Mouse (Mus musculus) gastrocnemius, adult 8-10 months (tissue): Measurements from ENCODE around the gene Capn13. TPM values are rescaled to one million over a fixed set of nuclear protein-coding genes. Genes with fewer than 3 reads are reported as not detected.

Experiments used
- DNase-seq, 2 experiments: peaks; one replicate each; pipeline ENCODE4 v3.0.0; 2022; ENCODE audit warnings: low spot score in 2 of 2
- total RNA-seq, 4 experiments: library from RNA; stranded (reverse); gene quantifications; 2 replicates each; pipeline ENCODE4 v1.2.4; 2022

The Capn13 gene
- not detected for total RNA-seq

DNA sequence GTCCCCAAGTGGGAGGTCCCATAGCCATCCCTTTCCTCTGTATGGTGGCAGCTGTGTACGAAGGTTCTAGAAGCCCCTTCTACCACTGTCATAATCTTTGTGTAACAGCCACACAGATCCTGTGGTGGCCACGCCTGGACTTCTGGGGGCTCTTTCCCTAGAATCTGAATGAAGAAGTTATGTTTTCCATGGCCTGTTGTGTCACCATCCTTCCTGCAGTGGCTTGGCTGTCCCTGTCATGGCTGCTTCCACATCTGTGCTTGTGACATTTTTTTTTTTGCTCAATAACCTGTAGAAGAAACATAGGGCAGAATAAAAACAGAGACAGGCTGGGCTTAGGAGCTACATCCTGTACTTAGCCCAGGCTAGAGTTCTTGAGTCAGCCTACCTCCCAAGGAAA is at the start of gene Capn13:
TSS of gene Capn13 (minus strand) at position 5 of the 400 bp plus-strand sequence.
- DNase-seq = no peak

DNA sequence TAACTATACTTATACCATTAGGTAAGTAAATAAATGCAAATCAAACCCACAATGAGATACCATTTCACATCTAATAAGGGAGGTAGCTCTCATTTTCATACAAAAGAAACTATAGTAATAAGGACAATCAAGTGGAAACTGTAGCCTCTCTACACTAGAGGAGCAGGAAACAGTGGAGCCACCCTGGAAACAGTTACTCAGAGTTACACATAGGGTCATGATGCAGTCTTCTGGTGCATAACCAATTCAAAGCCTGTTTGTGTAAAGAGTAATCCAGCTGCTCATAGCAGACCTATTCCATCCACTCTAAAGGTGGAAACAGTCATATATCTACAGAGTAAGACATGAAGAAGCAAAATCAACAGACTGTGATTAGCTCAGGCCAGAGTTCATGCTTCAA is 48.4 kb upstream of the Capn13 start:
- no peak for DNase-seq

DNA sequence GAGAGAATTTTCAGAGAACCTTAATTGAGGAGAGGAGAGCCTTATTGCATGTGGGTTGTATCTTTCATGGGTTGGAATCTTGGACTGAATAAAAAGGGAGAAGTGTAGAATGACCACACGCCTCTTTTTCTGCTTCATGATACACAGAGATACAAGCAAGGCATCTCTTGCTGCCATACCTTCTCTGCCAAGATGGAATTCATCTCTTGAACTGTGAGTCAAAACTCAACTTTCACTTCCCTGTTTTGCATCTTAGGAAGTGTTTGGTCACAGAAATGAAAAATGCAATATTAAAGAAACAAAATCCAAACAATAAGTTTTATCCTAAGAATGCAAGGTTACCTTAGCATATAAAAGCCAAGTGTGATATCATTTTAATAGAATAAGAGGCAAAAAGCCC is 40.1 kb upstream of the Capn13 start:
- DNase-seq = no peak

DNA sequence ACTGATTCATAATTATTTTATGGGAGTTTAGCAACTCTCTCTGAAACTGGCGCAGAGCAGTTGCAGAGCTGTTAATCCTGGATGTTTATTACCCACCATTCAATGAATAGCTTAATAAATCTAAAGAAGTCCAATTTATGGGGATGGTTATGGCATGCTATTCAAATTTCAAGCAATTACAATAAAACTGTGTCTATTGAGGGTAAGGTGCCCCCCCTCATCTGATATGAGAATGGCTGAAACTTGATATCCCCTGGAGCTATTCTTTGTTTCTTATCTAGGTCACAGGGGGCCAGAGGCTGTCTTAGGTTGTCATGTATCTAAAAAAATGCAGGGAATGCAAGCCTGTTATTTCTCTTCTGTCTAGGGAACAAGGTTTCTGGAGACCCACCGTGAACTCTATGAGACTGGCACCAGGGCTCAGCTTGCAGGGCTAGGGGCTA is 31.9 kb upstream of the Capn13 start:
- no peak for DNase-seq

DNA sequence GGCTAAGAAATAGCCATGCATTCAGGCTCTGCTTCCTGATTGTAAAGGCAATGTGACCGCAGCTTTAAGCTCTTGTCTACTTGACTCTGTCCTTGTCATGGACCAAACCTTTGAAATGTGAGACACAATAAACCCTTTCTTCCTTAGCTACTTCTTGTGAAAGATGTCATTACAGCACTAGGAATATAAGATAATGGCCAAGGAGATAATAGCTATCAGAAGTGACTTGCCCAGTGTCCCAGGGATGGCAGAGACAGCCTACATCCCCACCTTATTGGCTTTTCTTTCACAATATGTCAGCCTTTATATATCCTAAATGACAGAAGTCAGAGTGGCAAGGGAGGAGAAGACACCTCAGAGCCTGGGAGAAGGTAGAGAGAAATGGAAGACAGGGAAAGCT is 31.4 kb upstream of the Capn13 start:
- no peak for DNase-seq

DNA sequence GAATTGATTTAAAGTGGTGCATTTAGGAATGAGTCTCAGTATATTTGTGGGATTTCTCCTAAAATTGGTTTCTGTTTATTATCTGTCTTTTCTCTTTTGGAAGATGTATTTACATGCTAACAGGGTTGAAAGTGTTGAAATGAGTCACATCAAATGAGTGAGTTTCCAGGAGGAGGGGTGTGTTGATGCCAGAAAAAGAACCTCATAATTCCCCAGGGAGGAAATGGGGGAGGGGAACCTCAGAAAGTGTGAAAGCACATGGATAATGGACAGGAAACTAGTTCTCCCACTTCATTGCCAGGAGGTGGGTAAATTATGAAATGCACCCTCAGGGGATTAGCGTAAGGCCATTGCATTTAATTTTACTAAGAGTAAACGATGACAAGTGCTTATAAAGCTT is 16.7 kb upstream of the Capn13 start:
- no peak for DNase-seq

DNA sequence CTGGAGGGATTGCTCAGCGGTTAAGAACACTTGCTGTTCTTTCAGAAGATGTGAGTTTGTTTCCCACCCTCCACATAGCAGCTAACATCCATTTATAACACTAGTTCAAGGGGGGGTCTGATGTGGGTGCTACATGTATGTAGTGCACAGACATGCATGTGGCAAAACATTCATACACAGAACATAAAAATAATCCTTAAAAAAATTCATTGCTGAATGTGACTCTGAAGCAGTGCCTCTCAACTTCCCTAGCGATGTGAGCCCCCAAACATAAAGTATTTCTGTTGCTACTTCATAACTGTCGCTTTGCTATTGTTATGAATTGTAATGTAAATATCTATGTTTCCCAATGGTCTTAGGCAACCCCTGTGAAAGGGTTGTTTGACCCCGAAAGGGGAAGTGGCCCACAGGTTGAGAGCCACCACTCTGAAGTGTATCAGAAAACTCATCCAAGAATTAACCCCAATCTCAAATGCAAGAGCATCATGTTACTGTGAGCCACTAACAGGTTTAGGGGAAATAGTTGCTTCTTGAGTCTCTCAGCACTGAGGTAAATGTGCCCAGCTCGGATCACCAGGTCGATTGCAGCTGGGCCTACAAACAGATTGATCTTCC is 15.6 kb upstream of the Capn13 start:
- DNase-seq = no peak

DNA sequence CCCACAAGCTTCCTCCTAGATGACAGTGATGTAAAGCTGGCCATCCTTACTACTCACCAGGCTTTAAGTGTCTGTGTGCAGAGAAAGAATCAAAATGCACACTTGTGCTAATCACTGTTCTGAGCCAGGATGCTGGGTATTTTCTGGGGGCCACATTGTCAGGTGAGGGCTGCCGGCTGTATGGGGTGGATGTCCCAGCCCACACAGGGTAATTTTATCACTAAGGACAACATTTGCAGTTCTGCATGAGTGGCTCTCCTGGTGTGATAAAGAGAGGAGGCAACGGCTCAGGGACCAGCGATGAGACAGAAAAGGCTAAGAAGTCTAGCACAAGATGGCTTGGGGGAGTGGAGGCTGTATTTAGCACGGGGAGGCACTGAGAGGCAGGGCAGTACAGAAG is 11.2 kb upstream of the Capn13 start:
- DNase-seq = no peak

DNA sequence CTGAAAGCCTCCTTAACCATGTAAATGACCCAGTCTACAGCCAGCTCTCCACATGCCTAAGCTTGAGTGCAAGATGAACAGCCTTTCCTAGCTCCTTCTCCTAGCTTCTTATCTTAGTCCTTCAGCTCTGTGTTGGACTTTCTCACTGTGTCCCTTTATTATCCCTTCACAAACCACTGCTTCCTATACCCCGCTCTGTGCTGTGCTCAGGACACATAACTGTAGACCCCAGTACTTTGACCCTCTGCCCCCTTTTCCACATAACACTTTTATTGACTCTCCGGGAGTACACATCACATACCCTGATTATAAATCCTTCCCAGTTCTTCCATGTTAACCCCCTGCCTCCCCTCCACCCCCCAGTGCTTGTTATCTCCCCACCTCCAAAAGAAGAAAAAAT is 606 bp upstream of the Capn13 start:
- no peak for DNase-seq

DNA sequence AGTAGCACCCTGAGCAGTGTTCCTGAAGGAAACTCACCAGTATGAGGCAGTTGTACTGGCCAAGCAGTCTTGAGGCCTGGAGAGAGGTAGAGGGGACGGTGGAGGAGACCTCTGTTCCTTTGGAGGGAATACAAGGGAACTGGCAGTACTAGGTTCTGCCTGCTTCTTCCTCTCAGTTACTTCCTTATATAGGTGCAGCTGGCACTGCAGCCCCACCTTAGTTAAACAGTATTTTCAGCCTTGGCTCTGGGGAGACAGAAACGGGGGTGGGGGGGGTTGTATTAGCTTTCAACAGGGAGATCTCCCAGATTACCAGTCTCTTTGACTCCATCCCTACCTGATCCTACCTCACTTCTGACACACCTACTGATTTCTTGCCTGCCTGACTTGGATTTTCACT is 1.5 kb downstream of the Capn13 start:
- no peak for DNase-seq

DNA sequence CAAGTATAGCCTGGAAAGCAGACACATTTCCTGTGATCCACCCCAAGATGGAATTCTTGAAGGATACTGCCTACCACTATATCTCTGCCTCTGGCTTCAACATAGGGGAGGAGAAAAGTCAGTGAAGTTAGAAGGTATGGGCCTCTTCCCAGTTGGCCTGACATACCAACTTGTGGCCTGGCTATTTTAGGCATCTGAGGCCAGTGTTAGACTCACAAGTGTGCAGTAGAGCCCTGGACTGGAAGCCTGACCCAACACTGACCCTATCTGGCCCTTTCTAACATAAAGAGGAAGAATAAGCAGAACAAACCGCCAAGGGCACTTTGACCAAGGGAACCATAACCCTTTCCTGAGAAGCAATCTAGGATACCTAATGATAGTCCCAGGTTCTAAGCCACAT is 7.3 kb downstream of the Capn13 start:
- DNase-seq = no peak

DNA sequence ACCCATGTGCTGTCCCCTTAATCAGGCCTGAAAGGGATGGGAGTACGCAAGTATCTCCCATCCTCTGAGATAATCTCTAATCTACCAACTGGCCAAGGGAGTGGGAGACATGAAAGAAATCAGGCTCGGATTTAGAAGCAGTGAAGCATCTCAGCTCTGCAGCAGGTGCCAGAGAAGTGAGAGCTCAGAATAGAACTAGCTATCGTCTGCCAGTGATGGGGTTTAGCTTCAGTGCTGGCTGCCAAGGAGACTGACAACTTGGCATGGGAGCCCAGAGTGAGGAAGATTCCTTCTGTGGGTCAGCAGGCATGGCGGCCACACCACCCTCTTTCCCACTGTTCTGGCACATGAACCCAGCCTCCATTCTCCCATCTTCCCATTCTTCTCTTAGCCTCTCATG is 8.9 kb downstream of the Capn13 start:
- peak; percentile 25 to 56 for DNase-seq

DNA sequence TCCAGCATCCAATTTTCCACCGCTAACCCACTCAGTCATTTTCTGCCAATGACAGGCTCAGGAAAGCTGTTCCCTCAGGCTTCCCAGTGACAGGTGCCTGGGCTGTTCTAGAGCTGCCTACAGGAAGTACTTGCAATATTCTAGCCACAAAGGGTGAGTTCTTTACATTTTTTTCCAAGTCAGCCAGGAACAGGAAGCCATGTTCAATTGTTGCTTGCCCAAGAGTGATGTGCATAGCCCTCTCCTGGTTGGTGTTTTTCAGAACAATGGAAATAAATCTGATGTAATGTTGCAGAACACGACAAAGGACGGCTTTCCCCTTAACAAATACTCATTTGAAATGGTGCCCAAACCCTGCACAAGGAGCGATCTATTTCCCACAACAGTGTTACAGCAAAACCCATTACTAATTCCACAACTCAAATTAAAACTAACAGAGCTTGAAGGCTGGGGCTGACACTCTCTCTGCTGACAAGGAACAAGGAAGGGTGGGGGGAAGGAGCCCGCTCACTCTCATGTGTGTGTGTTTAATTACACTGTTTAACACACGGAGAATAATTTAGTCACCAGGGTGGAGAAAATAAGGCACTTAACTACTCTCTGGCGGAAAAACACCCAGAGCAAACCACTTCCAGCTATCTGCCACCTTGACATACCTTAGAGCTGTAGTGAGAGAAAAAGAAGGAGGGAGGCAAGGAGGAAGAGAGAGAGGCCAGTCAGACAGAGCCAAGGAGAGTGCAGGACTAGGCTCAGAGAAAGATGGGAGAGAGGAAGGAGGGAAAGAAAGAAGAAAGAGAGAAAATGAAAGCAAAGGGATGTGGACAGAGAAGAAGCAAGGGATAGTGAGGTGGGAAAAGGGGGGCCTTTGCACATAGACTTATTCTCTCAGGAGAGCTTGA is 10.2 kb downstream of the Capn13 start:
- no peak for DNase-seq

DNA sequence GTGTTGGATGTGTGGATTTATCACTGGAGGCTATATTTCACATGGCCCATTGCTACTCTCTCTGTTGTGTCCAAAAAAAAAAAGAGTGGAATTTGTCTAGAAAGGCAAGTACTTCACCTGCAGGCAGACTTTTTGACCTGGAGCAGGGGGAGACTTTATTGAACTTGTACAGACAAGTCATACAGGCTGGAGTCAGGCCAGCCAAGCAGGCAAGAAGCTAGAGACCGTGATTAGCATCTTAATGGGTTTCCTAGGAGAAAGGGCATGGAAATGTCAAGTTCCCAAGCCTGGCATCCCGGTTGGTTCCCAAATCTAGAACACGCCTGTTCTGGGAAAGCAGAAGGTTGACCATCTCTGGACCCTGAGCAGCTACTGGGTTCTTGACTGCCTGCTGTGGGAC is 11.3 kb downstream of the Capn13 start:
- no peak for DNase-seq

DNA sequence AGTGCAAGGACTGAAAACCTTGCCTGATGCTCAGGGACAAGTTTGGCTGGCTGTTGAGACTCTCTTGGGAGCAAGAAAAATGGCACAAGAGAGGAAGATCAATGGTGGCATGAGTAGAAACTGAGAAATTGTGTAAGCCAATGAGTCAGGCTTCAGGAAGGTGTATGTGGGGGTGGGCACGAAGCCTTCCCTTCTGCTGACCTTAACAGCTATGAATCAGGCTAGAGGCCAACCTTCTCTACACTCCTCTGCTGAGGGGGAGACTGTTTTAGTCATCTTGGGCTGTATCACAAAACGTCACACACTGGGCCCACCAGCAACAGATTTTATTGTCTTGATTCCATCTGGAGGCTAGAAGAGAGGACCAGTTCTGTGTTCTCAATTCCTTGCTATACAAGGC is 14.1 kb downstream of the Capn13 start:
- DNase-seq = no peak

DNA sequence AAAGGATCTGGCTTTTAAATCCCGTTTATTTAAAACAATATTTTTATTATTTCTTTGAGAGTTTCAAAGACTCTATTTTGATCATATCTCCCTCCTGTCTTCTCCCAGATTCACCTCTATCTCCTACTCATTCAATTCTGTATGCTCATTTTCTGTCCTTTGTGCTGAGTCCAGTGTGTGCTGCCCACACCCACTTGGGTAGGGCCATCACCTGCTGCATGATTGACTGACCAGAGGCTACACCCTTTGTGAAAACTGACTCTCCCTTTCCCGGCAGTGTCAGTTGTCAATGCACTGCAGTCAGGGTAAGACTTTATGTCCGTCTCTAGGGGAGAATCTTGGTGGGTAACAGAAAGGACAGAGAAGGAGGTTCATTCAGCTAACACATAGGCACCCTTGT is 14.7 kb downstream of the Capn13 start:
- DNase-seq = no peak

DNA sequence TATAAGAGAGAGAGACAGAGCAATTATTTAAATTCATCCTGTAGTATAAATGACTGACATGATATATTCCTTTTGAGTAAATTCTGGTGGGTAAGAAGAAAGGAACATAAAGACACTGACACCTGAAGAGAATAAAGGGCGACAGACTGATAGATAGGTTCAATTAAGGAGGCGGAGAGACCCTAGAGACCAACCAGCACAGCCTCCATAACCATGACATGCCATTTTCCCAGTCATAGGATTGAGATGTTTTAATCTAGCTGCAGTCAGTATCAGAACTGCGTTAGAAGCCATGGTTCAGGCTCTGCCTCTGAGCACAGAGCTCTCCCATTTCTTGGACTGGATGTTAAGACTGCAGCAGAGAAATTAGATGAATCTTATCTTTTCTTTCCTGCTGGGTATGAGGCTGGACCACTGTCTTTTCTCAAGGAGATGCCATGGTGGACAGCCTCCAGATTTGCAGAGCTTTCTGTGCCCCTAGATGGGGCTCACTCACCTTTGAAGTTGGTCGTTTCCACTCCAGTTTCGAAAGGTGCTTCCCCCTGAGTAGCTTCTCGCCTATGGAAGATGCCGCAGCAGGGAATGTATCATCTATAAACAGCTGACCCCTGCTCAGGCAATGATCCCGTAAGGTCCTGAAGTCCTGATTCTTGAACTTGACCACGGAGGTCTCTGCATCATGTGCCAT is 18.2 kb downstream of the Capn13 start:
- no peak for DNase-seq

DNA sequence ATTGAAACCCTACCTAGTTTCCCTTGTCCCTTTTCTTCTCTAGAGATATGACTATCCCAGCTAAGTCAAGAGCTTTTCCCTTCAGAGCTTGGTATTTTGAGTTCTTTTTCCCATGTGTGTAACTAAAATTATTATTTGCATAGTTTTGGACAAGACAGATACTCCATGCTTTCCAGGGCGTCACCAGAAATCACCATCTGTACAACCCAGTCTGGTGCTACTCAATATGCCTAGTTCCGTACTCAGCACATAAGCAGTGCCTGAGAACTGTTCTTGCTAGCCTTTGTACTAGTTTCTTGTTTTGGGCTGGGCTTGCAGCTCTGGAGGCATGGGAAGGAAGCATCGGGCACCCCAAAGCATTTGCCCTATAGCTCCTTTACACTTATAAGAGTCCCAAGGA is 19.0 kb downstream of the Capn13 start:
- no peak for DNase-seq

DNA sequence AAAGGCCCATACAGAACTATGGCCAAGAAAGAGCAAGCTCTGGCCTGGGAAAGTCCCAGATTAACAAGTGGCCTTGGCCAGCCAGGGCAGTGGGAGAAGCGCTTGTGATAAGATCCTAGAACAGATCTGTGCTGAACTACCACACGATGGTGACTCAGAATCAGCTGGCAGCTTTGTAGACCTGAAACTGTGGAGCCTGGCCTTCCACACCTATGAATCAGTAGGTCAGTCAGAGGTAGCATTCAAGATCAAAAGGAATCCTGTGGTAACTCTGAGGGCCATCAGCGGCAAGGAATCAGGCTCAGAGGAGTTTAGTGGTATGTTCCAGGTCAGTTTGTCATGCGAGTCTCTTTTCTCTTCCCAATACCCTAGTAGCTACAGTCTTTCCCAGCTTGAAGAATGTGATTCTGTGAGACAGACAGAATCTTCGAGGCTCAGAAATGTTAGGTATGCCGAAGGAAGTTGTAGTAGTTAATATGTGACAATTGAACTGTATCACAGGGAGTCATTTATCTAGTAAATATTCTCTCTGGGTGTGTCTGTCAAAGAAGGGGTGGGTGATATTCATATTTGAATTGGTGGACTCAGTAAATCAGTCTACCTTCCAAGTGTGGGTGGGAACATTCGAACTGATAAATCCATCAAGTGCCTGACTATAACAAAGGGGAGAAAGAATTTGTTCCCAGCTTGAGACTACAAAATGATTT is 22.7 kb downstream of the Capn13 start:
- DNase-seq = no peak

DNA sequence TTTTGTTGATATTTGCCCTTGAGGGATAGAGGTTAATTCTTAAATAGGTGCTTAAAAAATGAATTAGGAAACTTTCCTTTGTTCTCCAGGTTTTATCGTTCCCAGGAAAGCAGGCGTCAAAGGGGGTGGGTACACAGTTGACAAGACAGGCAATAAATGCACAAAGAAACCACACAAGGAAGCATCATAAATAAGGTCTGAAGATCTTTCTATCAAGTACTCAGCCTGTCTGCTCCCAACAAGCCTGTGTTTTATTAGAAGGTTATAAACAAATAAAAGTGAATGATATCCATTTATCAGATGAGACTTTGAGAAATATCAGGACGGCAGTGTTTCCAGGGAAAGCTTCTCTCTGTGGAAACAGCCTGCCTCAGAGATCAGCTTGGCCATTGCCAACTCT is 33.3 kb downstream of the Capn13 start:
- DNase-seq = no peak

DNA sequence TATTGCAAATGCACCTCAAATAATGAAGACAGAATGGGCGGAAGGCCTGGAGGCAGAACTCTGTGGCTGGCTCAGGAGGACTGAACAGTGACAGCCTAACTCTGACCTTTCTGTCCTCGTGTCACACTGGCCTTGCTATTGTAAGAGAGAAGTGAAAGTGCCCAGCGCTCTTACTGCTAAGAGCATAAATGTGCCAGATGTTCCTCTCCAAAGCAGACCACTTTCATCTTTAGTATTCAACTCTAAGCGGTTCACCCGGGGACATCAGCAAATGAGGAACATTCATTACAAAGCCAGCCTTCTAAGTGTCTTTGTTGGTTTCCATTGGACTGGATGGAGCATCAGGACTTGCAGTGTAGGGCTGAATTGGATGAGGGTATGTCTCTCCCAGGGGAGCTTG is 39.6 kb downstream of the Capn13 start:
- DNase-seq = no peak
